8 mouse cellular contexts compared by ENCODE assay signal in genomic region chr3:87985505-87986320, GRCm38 (mm10). TPM values are rescaled to one million over a fixed set of nuclear protein-coding genes. Genes with fewer than 3 reads are reported as not detected.
DNase-seq lines count a peak whose midpoint lies in the region; ATAC-seq lines count a peak whose summit lies in the region.

No protein-coding gene starts in this region.

- no peaks in the 10 kb centered on the region for H3K36me3 ChIP-seq in limb, embryonic 12.5 days
- no peaks in the 10 kb centered on the region for H3K36me3 ChIP-seq in limb, embryonic 10.5 days
- no peaks in the 10 kb centered on the region for H3K36me3 ChIP-seq in embryonic facial prominence, embryonic 14.5 days (ENCODE audit: control insufficient read depth, insufficient read depth, low read length)
- H3K36me3 ChIP-seq in hindbrain, embryonic 14.5 days (replicated peaks; ENCODE audit: control insufficient read depth, insufficient read depth) = no peaks in the 10 kb centered on the region
- no peaks in the 10 kb centered on the region for H3K36me3 ChIP-seq in midbrain, embryonic 13.5 days

- H3K9ac ChIP-seq in limb, embryonic 12.5 days (replicated peaks) = no peak overlapping the region
- H3K9ac ChIP-seq in embryonic facial prominence, embryonic 14.5 days (ENCODE audit: low read depth, low read length) = no peak overlapping the region
- no peak overlapping the region for H3K9ac ChIP-seq in hindbrain, embryonic 14.5 days
- H3K9ac ChIP-seq in midbrain, embryonic 13.5 days (replicated peaks) = 0 out of 2 replicates have a peak overlapping the region, but pooled peaks have one; percentile 5

- peaks cover 41% of the 10 kb centered on the region for H3K27me3 ChIP-seq in limb, embryonic 12.5 days
- H3K27me3 ChIP-seq in limb, embryonic 10.5 days (ENCODE audit: low read depth, poor library complexity, severe bottlenecking) = peaks cover 51% of the 10 kb centered on the region
- H3K27me3 ChIP-seq in embryonic facial prominence, embryonic 14.5 days (replicated peaks; ENCODE audit: control insufficient read depth, insufficient read depth, low read length) = peaks cover 25% of the 10 kb centered on the region
- no peaks in the 10 kb centered on the region for H3K27me3 ChIP-seq in hindbrain, embryonic 14.5 days (ENCODE audit: control insufficient read depth, insufficient read depth, low read length)
- H3K27me3 ChIP-seq in midbrain, embryonic 13.5 days = peaks cover 23% of the 10 kb centered on the region

- no peak for ATAC-seq in limb, embryonic 12.5 days (ENCODE audit: insufficient number of reproducible peaks, insufficient read depth, low FRiP score, low TSS enrichment, low read depth)
- ATAC-seq in embryonic facial prominence, embryonic 14.5 days (ENCODE audit: low read depth) = no peak
- ATAC-seq in hindbrain, embryonic 14.5 days (ENCODE audit: low FRiP score) = peak; percentile 16; the same call in 1 of the 2 replicates
- no peak for ATAC-seq in midbrain, embryonic 13.5 days
- ATAC-seq in granulocyte monocyte progenitor cell, adult 5-6 weeks (replicated peaks; ENCODE audit: poor library complexity, severe bottlenecking) = no peak

- 52% methylated on average over 12 of the region's 12 CpGs for WGBS in limb, embryonic 12.5 days
- 67% methylated on average over 12 of the region's 12 CpGs for WGBS in limb, embryonic 10.5 days
- WGBS in embryonic facial prominence, embryonic 14.5 days = 25% methylated on average over 12 of the region's 12 CpGs
- WGBS in hindbrain, embryonic 14.5 days = 21% methylated on average over 12 of the region's 12 CpGs
- 29% methylated on average over 12 of the region's 12 CpGs for WGBS in midbrain, embryonic 13.5 days

- H3K4me2 ChIP-seq in limb, embryonic 12.5 days = no peak overlapping the region
- no peak overlapping the region for H3K4me2 ChIP-seq in embryonic facial prominence, embryonic 14.5 days (ENCODE audit: low read depth, low read length)
- peak overlapping the region; percentile 8; the same call in 1 of the 2 replicates for H3K4me2 ChIP-seq in hindbrain, embryonic 14.5 days (replicated peaks)
- H3K4me2 ChIP-seq in midbrain, embryonic 13.5 days (replicated peaks) = peak overlapping the region; percentile 22

- DNase-seq in limb, embryonic 10.5 days (ENCODE audit: low spot score) = no peak
- DNase-seq in embryonic facial prominence, embryonic 14.5 days (ENCODE audit: low spot score) = peak; percentile 73
- peak; percentile 49 for DNase-seq in hindbrain, embryonic 14.5 days (ENCODE audit: low spot score)
- no peak for DNase-seq in layer of hippocampus, postnatal 25 days (ENCODE audit: extremely low spot score in 1 of 2, low spot score in 1 of 2)
- no peak for DNase-seq in spleen, postnatal 36 days (ENCODE audit: low spot score in 2 of 2)

- H3K4me1 ChIP-seq in limb, embryonic 12.5 days (replicated peaks) = peaks cover 62% of the 10 kb centered on the region
- peaks cover 74% of the 10 kb centered on the region for H3K4me1 ChIP-seq in limb, embryonic 10.5 days
- H3K4me1 ChIP-seq in embryonic facial prominence, embryonic 14.5 days (ENCODE audit: control insufficient read depth, insufficient read depth, low read length) = peaks cover 42% of the 10 kb centered on the region
- peaks cover 38% of the 10 kb centered on the region for H3K4me1 ChIP-seq in hindbrain, embryonic 14.5 days (replicated peaks; ENCODE audit: control insufficient read depth, insufficient read depth, low read length)
- peaks cover 77% of the 10 kb centered on the region for H3K4me1 ChIP-seq in midbrain, embryonic 13.5 days (replicated peaks)

- H3K9me3 ChIP-seq in limb, embryonic 12.5 days = no peaks in the 10 kb centered on the region
- H3K9me3 ChIP-seq in limb, embryonic 10.5 days (replicated peaks) = no peaks in the 10 kb centered on the region
- H3K9me3 ChIP-seq in embryonic facial prominence, embryonic 14.5 days (ENCODE audit: control insufficient read depth, low read length) = no peaks in the 10 kb centered on the region
- H3K9me3 ChIP-seq in hindbrain, embryonic 14.5 days (ENCODE audit: control insufficient read depth, low read length) = no peaks in the 10 kb centered on the region
- no peaks in the 10 kb centered on the region for H3K9me3 ChIP-seq in midbrain, embryonic 13.5 days

- H3K27ac ChIP-seq in limb, embryonic 12.5 days = peak overlapping the region; percentile 53; the same call in 1 of the 2 replicates
- no peak overlapping the region for H3K27ac ChIP-seq in limb, embryonic 10.5 days
- peak overlapping the region; percentile 63 for H3K27ac ChIP-seq in embryonic facial prominence, embryonic 14.5 days (replicated peaks; ENCODE audit: low read depth, low read length)
- H3K27ac ChIP-seq in hindbrain, embryonic 14.5 days = peak overlapping the region; percentile 27; the same call in 1 of the 2 replicates
- peak overlapping the region; percentile 60; the same call in 1 of the 2 replicates for H3K27ac ChIP-seq in midbrain, embryonic 13.5 days

- H3K4me3 ChIP-seq in limb, embryonic 12.5 days (replicated peaks) = no peak overlapping the region
- no peak overlapping the region for H3K4me3 ChIP-seq in limb, embryonic 10.5 days
- H3K4me3 ChIP-seq in embryonic facial prominence, embryonic 14.5 days (ENCODE audit: low read depth, low read length) = no peak overlapping the region
- H3K4me3 ChIP-seq in hindbrain, embryonic 14.5 days (replicated peaks; ENCODE audit: low read length) = no peak overlapping the region
- no peak overlapping the region for H3K4me3 ChIP-seq in midbrain, embryonic 13.5 days (replicated peaks)

RNA-seq across cellular contexts. Expression of gene Bcan, which starts 14.3 kb away (rescaled TPM):
- 0.13 and 0.65 TPM in 2 replicates for polyA plus RNA-seq in limb, embryonic 12.5 days (2016; fragmentation: Nextera tagmentation; extraction: Ambion mirVana)
- not detected in 2 replicates for polyA plus RNA-seq in limb, embryonic 10.5 days (2016; fragmentation: Nextera tagmentation; extraction: Ambion mirVana)
- polyA plus RNA-seq in embryonic facial prominence, embryonic 14.5 days (2014; fragmentation: Nextera tagmentation; extraction: Ambion mirVana) = 0.63 and 1.1 TPM in 2 replicates
- 89.1 and 99.3 TPM in 2 replicates for polyA plus RNA-seq in hindbrain, embryonic 14.5 days (2014; fragmentation: Nextera tagmentation; extraction: Ambion mirVana)
- polyA plus RNA-seq in midbrain, embryonic 13.5 days (2015; fragmentation: Nextera tagmentation; extraction: Ambion mirVana) = 10.1 and 14.0 TPM in 2 replicates
- total RNA-seq in layer of hippocampus, postnatal 25 days (2021) = 100 to 1,000 TPM; 329 to 388 TPM
- not detected in 2 replicates for total RNA-seq in granulocyte monocyte progenitor cell, adult 5-6 weeks (2014; fragmentation: Nextera tagmentation)
- total RNA-seq in granulocyte monocyte progenitor cell, adult 5-6 weeks (2017) = not detected in 2 replicates

RNA-seq across cellular contexts. Expression of gene Nes, which starts 14.8 kb away (rescaled TPM):
- polyA plus RNA-seq in limb, embryonic 12.5 days (2016; fragmentation: Nextera tagmentation; extraction: Ambion mirVana) = 29.4 and 32.5 TPM in 2 replicates
- 13.5 and 14.6 TPM in 2 replicates for polyA plus RNA-seq in limb, embryonic 10.5 days (2016; fragmentation: Nextera tagmentation; extraction: Ambion mirVana)
- polyA plus RNA-seq in embryonic facial prominence, embryonic 14.5 days (2014; fragmentation: Nextera tagmentation; extraction: Ambion mirVana) = 36.4 and 40.5 TPM in 2 replicates
- 20.5 and 20.7 TPM in 2 replicates for polyA plus RNA-seq in hindbrain, embryonic 14.5 days (2014; fragmentation: Nextera tagmentation; extraction: Ambion mirVana)
- 61.9 and 77.6 TPM in 2 replicates for polyA plus RNA-seq in midbrain, embryonic 13.5 days (2015; fragmentation: Nextera tagmentation; extraction: Ambion mirVana)
- 1 to 10 TPM; 4.6 to 5.5 TPM for total RNA-seq in layer of hippocampus, postnatal 25 days (2021)
- not detected in 2 replicates for total RNA-seq in granulocyte monocyte progenitor cell, adult 5-6 weeks (2014; fragmentation: Nextera tagmentation)
- total RNA-seq in granulocyte monocyte progenitor cell, adult 5-6 weeks (2017) = 0.05 TPM in 1 of 2 replicates, not detected in the other

RNA-seq across cellular contexts. Expression of gene Crabp2, which starts 37.2 kb away (rescaled TPM):
- 614 and 667 TPM in 2 replicates for polyA plus RNA-seq in limb, embryonic 12.5 days (2016; fragmentation: Nextera tagmentation; extraction: Ambion mirVana)
- 944 and 1,066 TPM in 2 replicates for polyA plus RNA-seq in limb, embryonic 10.5 days (2016; fragmentation: Nextera tagmentation; extraction: Ambion mirVana)
- 145 and 175 TPM in 2 replicates for polyA plus RNA-seq in embryonic facial prominence, embryonic 14.5 days (2014; fragmentation: Nextera tagmentation; extraction: Ambion mirVana)
- 48.7 and 56.4 TPM in 2 replicates for polyA plus RNA-seq in hindbrain, embryonic 14.5 days (2014; fragmentation: Nextera tagmentation; extraction: Ambion mirVana)
- 129 and 135 TPM in 2 replicates for polyA plus RNA-seq in midbrain, embryonic 13.5 days (2015; fragmentation: Nextera tagmentation; extraction: Ambion mirVana)
- total RNA-seq in layer of hippocampus, postnatal 25 days (2021) = 1 to 10 TPM; 2.2 to 2.3 TPM
- not detected in 2 replicates for total RNA-seq in granulocyte monocyte progenitor cell, adult 5-6 weeks (2014; fragmentation: Nextera tagmentation)
- total RNA-seq in granulocyte monocyte progenitor cell, adult 5-6 weeks (2017) = not detected in 2 replicates

RNA-seq across cellular contexts. Expression of gene Hapln2, which starts 41.7 kb away (rescaled TPM):
- 0.10 and 0.12 TPM in 2 replicates for polyA plus RNA-seq in limb, embryonic 12.5 days (2016; fragmentation: Nextera tagmentation; extraction: Ambion mirVana)
- polyA plus RNA-seq in limb, embryonic 10.5 days (2016; fragmentation: Nextera tagmentation; extraction: Ambion mirVana) = 0.06 TPM in 1 of 2 replicates, not detected in the other
- polyA plus RNA-seq in embryonic facial prominence, embryonic 14.5 days (2014; fragmentation: Nextera tagmentation; extraction: Ambion mirVana) = not detected in 2 replicates
- 0.41 and 0.67 TPM in 2 replicates for polyA plus RNA-seq in hindbrain, embryonic 14.5 days (2014; fragmentation: Nextera tagmentation; extraction: Ambion mirVana)
- polyA plus RNA-seq in midbrain, embryonic 13.5 days (2015; fragmentation: Nextera tagmentation; extraction: Ambion mirVana) = 0.14 and 0.55 TPM in 2 replicates
- 10 to 100 TPM in 1 of 2 experiments, 1 to 10 TPM in 1; 7.3 to 12.0 TPM for total RNA-seq in layer of hippocampus, postnatal 25 days (2021)
- total RNA-seq in granulocyte monocyte progenitor cell, adult 5-6 weeks (2014; fragmentation: Nextera tagmentation) = not detected in 2 replicates
- total RNA-seq in granulocyte monocyte progenitor cell, adult 5-6 weeks (2017) = not detected in 2 replicates

RNA-seq across cellular contexts. Expression of gene Rrnad1, which starts 55.2 kb away (rescaled TPM):
- 22.4 and 26.5 TPM in 2 replicates for polyA plus RNA-seq in limb, embryonic 12.5 days (2016; fragmentation: Nextera tagmentation; extraction: Ambion mirVana)
- polyA plus RNA-seq in limb, embryonic 10.5 days (2016; fragmentation: Nextera tagmentation; extraction: Ambion mirVana) = 21.1 and 21.7 TPM in 2 replicates
- polyA plus RNA-seq in embryonic facial prominence, embryonic 14.5 days (2014; fragmentation: Nextera tagmentation; extraction: Ambion mirVana) = 12.8 and 13.3 TPM in 2 replicates
- 15.8 and 18.1 TPM in 2 replicates for polyA plus RNA-seq in hindbrain, embryonic 14.5 days (2014; fragmentation: Nextera tagmentation; extraction: Ambion mirVana)
- polyA plus RNA-seq in midbrain, embryonic 13.5 days (2015; fragmentation: Nextera tagmentation; extraction: Ambion mirVana) = 19.8 and 24.9 TPM in 2 replicates
- 10 to 100 TPM; 17.9 to 22.5 TPM for total RNA-seq in layer of hippocampus, postnatal 25 days (2021)
- total RNA-seq in granulocyte monocyte progenitor cell, adult 5-6 weeks (2014; fragmentation: Nextera tagmentation) = 20.7 and 30.7 TPM in 2 replicates
- total RNA-seq in granulocyte monocyte progenitor cell, adult 5-6 weeks (2017) = 13.6 and 13.8 TPM in 2 replicates

Comparison
In these comparisons a context has a peak if more than half of its experiments do, and no peak if none do; other contexts are left out.
1. H3K4me2 ChIP-seq: peak in hindbrain, embryonic 14.5 days (single experiment) and midbrain, embryonic 13.5 days (single experiment); none in limb, embryonic 12.5 days (single experiment) and embryonic facial prominence, embryonic 14.5 days (single experiment).
2. DNase-seq: peak in embryonic facial prominence, embryonic 14.5 days (single experiment) and hindbrain, embryonic 14.5 days (single experiment); none in limb, embryonic 10.5 days (single experiment), layer of hippocampus, postnatal 25 days (0 of 2) and spleen, postnatal 36 days (0 of 2).